Mouse (Mus musculus) CH12F3 (cell line): ENCODE data around the gene Phf11a.
"Not testable (repeated sequence)": the region's sequence is repeated elsewhere in the genome, so short reads cannot be mapped to it uniquely, and the experiment has no call there.

ENCODE experiments used
- in situ Hi-C: fragments of 300-500 bp; cut with MboI; formaldehyde crosslinking; loops from 2 replicates; pipeline ENCODE4 v1.14.3; 2020; ENCODE audit warnings: low sequenced_read_pairs

Phf11a gene

GRCm38 (mm10) chr14:59297391-59297790 lies at the start of gene Phf11a:
Phf11a (minus strand) TSS chr14:59297522.
- in situ Hi-C loops: not testable (repeated sequence)

- in situ Hi-C loops: loop anchor here (25.0 kb wide), 1 partner anchor 221 kb away; no protein-coding TSS in a partner anchor
These were observed 43.9 kb upstream of the Phf11a start, which contains the start of gene Phf11b for GRCm38 (mm10) chr14:59341189-59341588. Phf11b (minus strand) TSS chr14:59341351.

GRCm38 (mm10) chr14:59339541-59339940 lies 42.2 kb upstream of the Phf11a start:
- in situ Hi-C loops: loop anchor here (25.0 kb wide), 1 partner anchor 223 kb away; no protein-coding TSS in a partner anchor

- in situ Hi-C loops: loop anchor here (25.0 kb wide), 1 partner anchor 226 kb away; no protein-coding TSS in a partner anchor
These were observed 38.7 kb upstream of the Phf11a start for GRCm38 (mm10) chr14:59336056-59336455.

GRCm38 (mm10) chr14:59330499-59330898 lies 33.2 kb upstream of the Phf11a start:
- in situ Hi-C loops: loop anchor here (25.0 kb wide), 1 partner anchor 232 kb away; no protein-coding TSS in a partner anchor

GRCm38 (mm10) chr14:59319970-59320369 lies 22.6 kb upstream of the Phf11a start:
- in situ Hi-C loops: not testable (repeated sequence)

- in situ Hi-C loops: not testable (repeated sequence)
These were observed 21.7 kb upstream of the Phf11a start for GRCm38 (mm10) chr14:59319036-59319435.

GRCm38 (mm10) chr14:59291769-59292168 lies 5.6 kb downstream of the Phf11a start:
- in situ Hi-C loops: not testable (repeated sequence)

GRCm38 (mm10) chr14:59274961-59275360 lies 22.4 kb downstream of the Phf11a start:
- in situ Hi-C loops: not testable (repeated sequence)

GRCm38 (mm10) chr14:59260056-59260455 lies 37.3 kb downstream of the Phf11a start, which contains the start of gene Gm6904:
Gm6904 (minus strand) TSS chr14:59260216.
- in situ Hi-C loops: no loop called here

GRCm38 (mm10) chr14:59255861-59256260 lies 41.5 kb downstream of the Phf11a start:
- in situ Hi-C loops: not testable (repeated sequence)

GRCm38 (mm10) chr14:59250350-59250749 lies 47.0 kb downstream of the Phf11a start:
- in situ Hi-C loops: not testable (repeated sequence)

- in situ Hi-C loops: no loop called here
These were observed 63.7 kb downstream of the Phf11a start for GRCm38 (mm10) chr14:59233635-59234034.

GRCm38 (mm10) chr14:59232003-59232402 lies 65.3 kb downstream of the Phf11a start:
- in situ Hi-C loops: no loop called here

GRCm38 (mm10) chr14:59230331-59230966 lies 66.9 kb downstream of the Phf11a start:
- in situ Hi-C loops: no loop called here

GRCm38 (mm10) chr14:59229822-59230221 lies 67.5 kb downstream of the Phf11a start:
- in situ Hi-C loops: no loop called here
